Mouse (Mus musculus) 3T3-L1 (cell line): ENCODE measurements around the gene Cd83.
A peak's percentile ranks its signal among the peaks of the same experiment; 100 is the strongest.

ENCODE experiments used
- DNase-seq: peaks from one replicate; pipeline ENCODE4 v3.0.0-alpha.2; 2015; ENCODE audit warnings: low read depth, low spot score

The Cd83 gene

DNA sequence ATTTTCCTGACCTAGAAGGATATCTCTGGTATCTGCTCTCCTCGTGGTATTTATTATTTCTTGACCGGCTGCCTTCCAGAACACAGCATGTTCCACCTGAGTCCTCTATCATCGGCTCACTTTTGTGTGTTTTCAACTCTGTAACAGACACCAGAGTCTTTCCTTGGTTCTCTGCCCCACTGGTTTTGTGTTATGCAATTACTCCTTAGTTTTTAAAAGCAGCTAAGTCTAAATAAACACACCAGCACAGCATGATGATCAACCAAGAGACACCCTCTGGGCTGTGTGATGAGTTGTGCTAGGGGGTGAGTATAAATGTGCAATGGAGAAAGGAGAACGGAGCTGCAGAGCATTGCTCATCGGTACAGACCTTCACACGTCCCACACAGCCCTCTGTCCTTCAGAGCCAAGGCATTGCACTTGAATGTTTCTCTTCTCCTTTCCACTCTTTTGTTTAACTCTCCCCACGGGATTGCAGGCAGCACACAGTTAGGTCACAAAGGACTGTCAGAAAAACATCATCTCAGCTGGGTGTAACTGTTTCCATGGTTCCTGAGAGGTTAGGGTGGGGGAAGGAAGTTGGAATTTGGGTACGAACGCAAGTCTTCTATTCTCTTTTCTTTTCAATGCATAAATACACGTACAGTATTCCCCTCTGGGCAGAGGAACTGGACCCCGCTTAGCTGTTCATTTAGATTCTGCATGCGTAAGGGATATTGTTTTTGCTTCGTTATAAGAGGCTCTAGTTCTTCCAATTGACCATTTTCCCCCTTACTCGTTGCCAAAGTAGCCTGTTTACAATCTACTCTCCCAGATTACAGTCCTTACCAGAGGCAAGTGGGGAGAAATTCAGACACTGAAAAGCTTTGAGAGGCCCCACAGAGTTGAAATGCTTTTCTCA is 22.0 kb downstream of the Cd83 start:
- DNase-seq: no peak

DNA sequence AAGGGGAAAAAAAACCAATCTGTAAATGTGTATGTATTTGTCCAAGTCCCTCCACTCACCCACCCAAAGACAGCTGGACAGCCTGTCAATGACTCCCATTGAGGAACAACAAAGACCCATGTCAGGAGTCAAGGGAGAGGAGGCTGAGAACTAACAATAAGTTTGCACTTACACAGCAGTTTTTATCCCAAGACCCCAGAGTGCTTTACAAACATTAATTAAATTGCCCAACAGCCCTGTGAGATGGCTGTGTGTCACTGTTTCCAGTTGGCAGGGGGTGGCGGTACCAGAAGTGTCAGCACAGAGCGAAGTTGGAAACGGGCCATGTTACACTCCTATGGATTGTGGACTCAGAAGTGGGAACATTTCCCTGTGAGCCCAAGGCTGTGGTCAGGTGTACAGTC is 22.7 kb downstream of the Cd83 start:
- DNase-seq: no peak

DNA sequence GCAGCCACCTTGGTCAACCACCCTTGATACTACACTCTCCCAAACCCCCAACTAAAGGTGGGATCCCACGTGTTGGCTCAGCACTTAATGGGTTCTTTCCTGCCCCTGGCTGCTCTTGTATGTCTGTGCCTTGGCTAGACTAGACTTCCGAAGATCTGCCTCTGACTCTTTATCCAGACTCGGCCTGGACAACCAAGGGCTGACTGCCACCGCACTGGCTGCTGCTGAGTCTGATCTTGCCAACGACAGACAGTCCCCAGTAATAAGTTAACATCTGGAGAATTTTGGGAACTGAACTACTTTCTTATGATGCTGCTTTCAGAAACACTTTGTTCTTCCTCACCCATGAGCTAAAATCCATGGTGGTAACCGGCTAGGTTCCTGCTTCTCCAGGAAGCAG is 26.0 kb downstream of the Cd83 start:
- no peak for DNase-seq

DNA sequence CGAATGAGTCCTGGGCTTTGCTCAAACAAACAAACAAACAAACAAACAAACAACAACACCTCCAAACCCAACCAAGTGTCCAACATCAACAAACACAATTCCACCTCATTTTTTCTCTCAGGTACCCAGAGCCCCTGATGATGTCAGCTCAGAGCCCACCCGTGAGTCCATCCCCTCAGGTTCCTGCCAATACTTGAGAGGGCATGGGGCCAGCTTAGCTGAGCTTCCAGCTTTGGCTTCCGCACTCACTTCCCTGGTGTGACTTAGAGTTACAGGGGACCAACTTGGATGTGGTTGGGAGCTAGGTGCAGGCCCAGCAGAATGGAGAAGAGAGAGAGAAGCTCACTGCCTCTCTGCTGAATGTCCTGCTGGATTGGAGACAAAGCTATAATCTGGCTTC is 27.3 kb downstream of the Cd83 start:
- no peak for DNase-seq

DNA sequence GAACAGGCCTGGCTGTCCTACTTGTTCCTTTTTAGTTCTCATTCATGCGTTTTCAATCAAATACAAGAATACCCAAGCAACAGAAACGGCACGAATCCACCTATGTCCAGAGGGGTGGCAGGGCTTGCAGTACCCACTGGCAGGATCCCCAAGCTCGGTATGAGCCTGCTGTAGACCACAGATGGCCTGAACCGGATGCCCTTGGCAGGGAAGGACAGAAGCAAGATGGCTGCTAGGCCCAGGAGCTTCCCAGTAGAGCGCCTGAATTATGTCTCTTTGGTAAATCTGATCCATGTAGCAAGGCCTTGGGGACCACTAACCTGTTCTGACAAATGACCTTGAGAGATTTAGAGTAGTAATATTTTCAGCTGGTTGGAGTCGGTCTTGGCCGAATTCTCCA is 28.9 kb downstream of the Cd83 start:
- no peak for DNase-seq

DNA sequence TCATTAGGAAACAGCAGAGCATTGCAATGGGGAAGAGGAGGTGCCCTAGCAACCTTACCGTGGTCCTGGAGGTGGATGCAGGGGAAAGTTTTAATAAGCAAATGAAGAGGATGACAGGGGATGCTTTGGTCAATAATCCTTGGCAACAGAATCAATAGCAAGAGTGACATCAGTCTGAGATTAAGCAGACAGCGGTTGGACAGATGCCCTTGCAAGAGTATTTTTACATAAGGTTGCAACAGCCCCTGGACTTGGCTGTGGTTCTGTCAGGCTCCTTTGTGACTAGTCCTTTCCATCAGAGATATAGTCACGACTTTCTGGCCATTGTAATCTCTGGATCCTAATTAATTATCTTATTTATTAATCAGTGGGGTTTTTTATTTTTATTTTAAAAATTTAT is 32.9 kb downstream of the Cd83 start:
- DNase-seq: no peak

DNA sequence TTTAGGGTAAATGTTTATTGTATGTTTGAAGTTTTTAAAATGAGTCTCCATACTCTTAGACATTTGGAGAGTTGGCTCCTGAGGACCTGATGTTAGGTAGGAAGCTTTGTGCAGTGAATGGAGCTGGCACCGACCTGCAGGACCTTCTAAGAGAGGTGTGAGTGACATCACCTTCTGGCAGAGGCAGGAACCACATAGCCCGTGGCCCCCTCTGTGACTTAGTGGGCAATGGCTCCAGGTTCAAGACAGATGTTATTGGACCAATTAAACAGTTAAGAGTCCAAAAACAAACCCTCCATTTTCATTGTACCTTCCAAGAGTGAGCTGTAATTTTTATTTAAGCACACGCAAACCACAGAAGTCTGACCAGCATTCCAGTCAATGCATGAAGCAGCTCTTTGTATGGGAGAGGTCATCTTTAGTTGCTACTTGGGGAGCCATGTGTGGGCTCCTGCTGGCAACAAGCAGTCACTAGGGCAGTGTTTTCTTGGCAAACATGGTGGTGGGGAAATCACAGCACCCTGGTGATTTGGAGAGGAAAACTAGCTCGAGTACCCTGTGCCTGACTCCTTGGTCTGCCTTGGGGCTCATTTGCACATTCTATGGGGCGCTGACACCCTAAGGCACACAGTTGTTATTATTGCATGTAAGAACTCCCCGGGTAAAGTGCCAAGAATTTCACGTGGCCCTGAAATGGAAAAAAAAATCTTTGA is 33.9 kb downstream of the Cd83 start:
- DNase-seq: no peak

DNA sequence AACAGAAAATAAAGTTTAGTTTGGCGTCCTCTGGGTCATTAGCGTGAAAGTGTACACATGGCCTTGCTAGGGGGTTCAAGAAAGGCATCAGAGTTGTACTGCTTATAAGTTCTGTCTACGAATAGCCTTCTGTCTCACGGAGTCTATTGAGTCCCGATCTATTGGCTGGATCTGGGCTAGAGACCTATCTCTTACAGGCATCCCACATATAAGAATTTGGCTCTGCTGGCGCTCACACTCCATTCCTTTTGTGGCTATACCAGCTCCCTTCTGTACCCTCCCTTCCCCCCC is 34.4 kb downstream of the Cd83 start:
- DNase-seq: no peak

DNA sequence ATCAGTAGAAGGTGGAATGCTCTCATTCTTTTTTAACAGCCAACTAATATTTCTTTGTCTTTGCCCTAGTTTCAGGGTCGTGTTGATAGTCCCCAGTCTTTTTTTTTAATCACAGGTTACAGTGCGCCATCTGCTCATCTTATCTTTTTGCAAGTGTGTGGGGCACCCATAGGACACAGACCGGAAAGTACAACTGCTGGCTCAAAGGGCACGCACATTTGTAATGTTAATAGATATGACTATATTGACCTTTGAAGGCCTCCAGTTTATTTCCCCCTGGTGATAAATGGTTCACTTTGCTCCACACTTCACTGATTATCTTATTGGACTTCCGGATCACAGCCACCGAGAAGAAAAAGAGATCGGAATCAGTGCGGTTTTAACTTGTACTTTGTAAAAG is 35.5 kb downstream of the Cd83 start:
- DNase-seq: no peak

DNA sequence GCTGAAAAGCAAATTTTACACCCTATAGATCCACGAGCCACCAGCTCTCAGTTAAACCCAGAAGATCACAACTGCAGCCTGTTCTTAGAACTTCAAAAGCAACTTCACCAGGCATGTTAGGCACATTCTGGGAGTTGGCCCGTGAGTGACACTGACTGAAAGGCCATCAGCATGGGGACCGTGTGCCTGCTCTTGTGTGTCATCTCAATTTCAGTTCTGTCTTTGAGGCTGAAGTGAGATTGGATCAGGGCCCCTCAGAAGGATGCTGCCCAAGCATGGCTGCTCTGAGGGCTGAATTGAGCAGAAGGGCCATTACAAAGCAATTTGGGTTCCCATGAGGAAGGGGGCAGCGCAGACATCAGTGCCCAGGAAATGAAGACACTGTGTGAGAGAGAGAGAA is 37.7 kb downstream of the Cd83 start:
- DNase-seq: no peak

DNA sequence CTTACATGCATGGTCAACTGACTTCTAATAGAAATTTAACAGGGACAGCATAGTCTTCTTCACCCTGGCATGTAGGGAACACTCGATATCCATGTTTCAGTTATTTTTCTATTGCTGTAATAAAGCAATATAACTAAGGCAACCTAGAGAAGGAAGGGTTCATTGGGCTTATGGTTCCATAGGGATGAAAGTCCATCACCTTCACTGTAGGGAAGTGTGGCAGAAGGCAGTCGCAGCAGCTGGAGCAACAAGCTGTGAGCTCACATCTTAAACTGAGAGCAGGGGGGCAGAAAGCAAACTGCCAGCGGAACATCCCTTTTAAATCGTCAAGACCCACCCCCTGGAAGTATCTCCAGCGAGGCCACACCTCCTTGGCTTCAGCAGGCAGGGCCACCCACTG is 44.1 kb downstream of the Cd83 start:
- no peak for DNase-seq

DNA sequence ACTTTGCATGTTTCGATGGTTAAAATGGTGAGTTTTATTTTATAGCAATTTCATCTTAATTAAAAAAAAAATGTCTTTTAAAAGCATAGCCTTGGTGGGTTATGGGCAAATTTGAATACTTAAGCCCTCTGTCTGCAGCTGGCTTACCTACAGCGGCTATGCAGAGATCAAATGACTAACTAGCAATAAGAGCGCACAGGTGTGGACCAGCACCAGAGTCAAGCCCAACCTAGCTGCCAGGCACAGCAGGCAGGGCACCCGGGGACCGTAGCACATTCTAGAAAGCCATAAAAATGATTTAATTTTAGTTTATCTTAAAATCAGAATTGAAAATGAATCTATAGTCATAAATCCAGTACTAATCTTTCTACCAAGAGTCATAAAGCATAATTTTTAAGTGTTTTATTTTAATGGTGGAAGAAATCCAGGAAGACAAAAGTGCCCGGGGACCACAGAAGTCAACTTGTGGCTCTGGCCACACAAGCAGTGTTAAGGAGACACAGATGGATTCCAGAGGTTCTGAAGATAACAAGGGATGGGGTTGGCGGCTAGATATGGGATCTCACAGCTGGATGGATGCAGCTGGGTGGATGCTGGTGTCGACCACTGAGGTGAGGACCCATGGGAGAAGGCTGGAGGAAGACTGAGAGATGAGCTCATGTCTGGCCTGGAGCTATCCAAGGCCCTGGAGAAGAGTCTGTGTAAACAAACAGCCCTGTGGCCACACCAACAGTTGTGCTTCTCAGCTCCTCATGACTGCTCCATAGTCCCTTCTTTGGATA is 46.5 kb downstream of the Cd83 start:
- no peak for DNase-seq

DNA sequence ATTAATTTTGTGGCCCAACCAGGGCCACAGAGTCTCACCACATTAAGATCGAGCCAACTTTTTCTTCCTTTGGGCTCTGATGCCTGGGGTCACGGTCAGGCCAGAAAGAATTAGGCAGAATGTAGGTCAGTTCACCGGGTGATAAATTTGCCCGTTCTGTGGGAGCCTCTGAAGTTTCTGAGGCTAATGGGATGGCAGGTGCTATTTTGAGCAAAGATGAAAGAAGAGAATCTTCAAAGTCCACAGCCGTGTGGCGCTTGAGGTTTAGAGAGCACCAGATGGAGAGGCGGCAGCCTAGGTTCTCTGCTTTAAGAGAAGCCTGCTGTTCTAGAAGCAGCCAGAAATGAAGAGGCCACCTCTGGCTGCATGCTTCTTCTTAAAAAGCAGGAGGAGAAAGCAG is 48.2 kb downstream of the Cd83 start:
- no peak for DNase-seq

DNA sequence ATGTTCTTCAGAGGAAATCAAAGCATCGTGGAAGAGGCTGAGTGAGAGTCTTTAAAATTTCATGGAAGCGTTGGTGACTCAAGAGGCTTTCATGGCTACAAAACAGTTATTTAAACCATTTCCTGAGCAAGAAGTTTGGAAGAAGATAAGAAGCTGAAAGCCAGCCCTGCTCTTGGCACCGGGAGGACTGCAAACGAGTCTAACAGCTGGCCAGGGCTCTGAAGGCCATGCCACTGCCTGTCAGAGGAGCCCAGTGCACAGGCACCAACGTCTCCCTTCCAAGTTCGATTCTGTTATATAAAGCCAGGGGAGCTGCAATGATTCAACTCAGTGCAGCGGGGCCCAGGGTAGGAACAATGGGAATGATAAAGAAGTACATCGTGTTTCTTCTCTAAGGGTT is 51.8 kb downstream of the Cd83 start:
- DNase-seq: no peak

DNA sequence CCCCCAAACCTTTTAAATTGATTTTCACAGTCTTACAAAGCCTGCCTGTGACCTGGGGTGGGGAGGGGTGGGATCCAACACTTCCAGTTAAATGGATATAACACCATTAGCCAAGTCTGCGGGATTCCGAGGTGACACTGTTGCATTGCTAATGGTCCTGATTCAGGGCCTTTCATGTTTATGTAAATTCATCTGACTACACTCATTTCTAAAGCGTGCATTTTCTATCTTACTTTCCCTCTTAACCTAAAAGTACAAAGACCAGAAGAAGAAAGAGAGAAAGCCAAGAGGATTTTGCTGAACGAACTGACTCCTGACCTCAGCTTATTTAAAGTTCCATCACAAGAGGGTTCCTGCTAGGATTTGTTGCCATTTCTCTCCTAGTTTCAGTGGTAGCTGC is 53.2 kb downstream of the Cd83 start:
- DNase-seq: no peak

DNA sequence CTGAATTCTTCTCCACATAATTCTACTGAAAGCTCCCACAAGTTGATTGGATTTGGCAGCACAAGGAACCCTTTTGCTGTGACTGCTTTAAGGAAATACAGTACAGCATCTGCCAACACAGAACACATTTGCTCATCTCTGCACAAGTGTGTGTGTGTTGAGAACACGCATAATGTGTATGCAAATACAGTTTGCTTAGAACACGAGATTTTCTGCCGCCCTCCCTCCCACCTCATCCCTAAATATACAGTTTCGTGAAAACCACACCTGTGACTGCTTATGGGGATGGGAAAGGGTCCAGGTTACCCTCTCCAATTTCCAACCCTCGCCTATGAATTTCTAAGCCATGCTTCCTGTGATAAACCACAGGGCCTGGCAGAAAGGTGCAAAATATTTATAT is 60.6 kb downstream of the Cd83 start:
- no peak for DNase-seq

DNA sequence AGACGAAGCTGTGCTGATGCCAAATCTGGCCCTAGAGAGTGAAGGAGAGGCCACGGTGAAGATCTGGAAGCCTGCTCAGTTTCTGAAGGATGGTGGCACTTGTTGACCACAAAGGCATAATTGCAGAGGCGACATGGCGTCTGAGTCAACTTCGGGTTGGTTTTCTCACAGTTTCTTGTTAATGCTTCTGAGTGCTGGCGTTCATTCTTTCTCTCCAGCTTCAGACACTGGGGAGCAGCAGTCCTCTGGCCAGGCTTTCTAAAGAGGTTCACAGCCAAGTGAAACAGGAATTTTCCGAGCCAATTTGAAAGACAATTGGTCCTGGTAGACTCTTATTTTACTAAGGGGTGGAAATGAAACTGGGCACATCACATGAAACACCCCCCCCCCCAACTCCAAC is 62.6 kb downstream of the Cd83 start:
- DNase-seq: no peak

DNA sequence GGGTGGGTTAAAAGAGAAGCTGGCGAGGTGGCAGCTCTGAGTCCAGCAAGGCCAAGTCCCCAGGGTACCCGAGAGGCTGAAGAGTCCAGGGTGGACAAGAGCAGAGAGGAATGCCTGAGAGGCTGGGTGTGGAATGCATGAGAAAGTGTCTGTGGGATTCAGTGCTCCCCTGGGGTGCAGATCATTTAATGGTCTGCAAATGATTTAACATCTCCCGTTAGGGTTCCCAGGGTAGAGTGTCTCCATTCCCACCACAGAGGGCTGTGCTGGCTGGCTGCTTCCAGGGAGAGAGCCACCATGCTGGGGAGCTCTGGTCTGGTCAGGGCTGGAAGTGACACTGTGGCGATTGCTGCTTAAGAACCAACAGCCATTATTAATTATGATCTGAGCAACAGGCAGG is 65.2 kb downstream of the Cd83 start:
- peak; percentile 1 for DNase-seq

DNA sequence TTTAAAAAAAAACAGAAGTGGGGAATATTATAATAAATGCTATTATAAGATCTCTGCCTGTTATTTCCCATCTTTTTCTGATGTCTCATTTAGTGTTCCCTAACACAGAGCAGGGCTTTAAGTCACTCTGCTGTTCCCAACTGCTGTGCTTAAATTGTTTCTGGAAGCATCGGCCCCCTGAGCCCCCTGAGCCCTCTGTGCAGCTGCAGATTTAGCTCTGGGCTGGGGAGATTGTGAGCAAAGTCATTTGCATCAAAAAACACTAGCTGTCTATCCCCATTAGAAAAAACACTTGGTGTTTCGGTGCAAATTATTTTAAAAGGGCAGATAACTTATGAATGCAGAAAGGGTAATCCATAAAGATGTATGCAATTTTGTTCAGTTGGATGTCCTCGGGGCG is 66.5 kb downstream of the Cd83 start:
- no peak for DNase-seq
